ENCODE assay signal across 11 mouse cellular contexts in genomic region chr7:66229433-66229832, GRCm38 (mm10).
A peak's percentile ranks its signal among the peaks of the same experiment; 100 is the strongest.
DNase-seq lines count a peak whose midpoint lies in the region; ATAC-seq and TF ChIP-seq lines count a peak whose summit lies in the region.
"Had no signal": no experiment of that assay in that cellular context is flagged by ENCODE, and none has a peak within 500 bp of the region (broad histone marks: within the 10 kb centered on the region; RNA-seq: fewer than 3 reads in every experiment).

No protein-coding gene starts in this region.

- no peak overlapping the region for H3K4me3 ChIP-seq in liver, postnatal 0 days (ENCODE audit: low read depth, low read length)
- H3K4me3 ChIP-seq in embryonic facial prominence, embryonic 10.5 days: no peak overlapping the region
- H3K4me3 ChIP-seq in hindbrain, embryonic 11.5 days (ENCODE audit: low read depth, low read length): no peak overlapping the region
- no peak overlapping the region for H3K4me3 ChIP-seq in limb, embryonic 15.5 days

- 84% methylated on average over 7 of the region's 7 CpGs for WGBS in liver, postnatal 0 days (ENCODE audit: insufficient replicate concordance)
- WGBS in embryonic facial prominence, embryonic 10.5 days: 67% methylated on average over 7 of the region's 7 CpGs
- WGBS in hindbrain, embryonic 11.5 days: 70% methylated on average over 7 of the region's 7 CpGs
- WGBS in limb, embryonic 15.5 days: 63% methylated on average over 7 of the region's 7 CpGs

- H3K36me3 ChIP-seq in liver, postnatal 0 days (replicated peaks; ENCODE audit: insufficient read depth, low read length): no peaks in the 10 kb centered on the region
- no peaks in the 10 kb centered on the region for H3K36me3 ChIP-seq in embryonic facial prominence, embryonic 10.5 days (replicated peaks)
- no peaks in the 10 kb centered on the region for H3K36me3 ChIP-seq in hindbrain, embryonic 11.5 days (ENCODE audit: control insufficient read depth, insufficient read depth, low read length)
- H3K36me3 ChIP-seq in limb, embryonic 15.5 days: no peaks in the 10 kb centered on the region

- no peak overlapping the region for H3K27ac ChIP-seq in liver, postnatal 0 days (ENCODE audit: low read depth)
- H3K27ac ChIP-seq in embryonic facial prominence, embryonic 10.5 days (replicated peaks): peak overlapping the region; percentile 63
- peak overlapping the region; percentile 86 for H3K27ac ChIP-seq in hindbrain, embryonic 11.5 days (ENCODE audit: low read depth, low read length)
- H3K27ac ChIP-seq in limb, embryonic 15.5 days: peak overlapping the region; percentile 94

- no peak overlapping the region for H3K4me2 ChIP-seq in liver, postnatal 0 days (ENCODE audit: low read depth, low read length)
- no peak overlapping the region for H3K4me2 ChIP-seq in hindbrain, embryonic 11.5 days (replicated peaks; ENCODE audit: low read depth, low read length)
- H3K4me2 ChIP-seq in limb, embryonic 15.5 days: no peak overlapping the region

- H3K9me3 ChIP-seq in liver, postnatal 0 days (ENCODE audit: low read length): no peaks in the 10 kb centered on the region
- no peaks in the 10 kb centered on the region for H3K9me3 ChIP-seq in embryonic facial prominence, embryonic 10.5 days
- H3K9me3 ChIP-seq in hindbrain, embryonic 11.5 days (ENCODE audit: control insufficient read depth, low read length): no peaks in the 10 kb centered on the region
- H3K9me3 ChIP-seq in limb, embryonic 15.5 days: no peaks in the 10 kb centered on the region

- peak; percentile 2 for DNase-seq in liver
- DNase-seq in liver, postnatal 0 days: no peak
- no peak for DNase-seq in embryonic facial prominence, embryonic 10.5 days (ENCODE audit: low spot score)
- no peak for DNase-seq in hindbrain, embryonic 11.5 days (ENCODE audit: low spot score)
- no peak for DNase-seq in B cell, adult 2 months
- DNase-seq in thymus, postnatal 10 days (ENCODE audit: low spot score in 2 of 2): no peak
- DNase-seq: adrenal gland, postnatal 25 days; kidney, adult 8-10 months; lung, postnatal 36 days had no signal

- no peak for TF ChIP-seq CTCF in liver, postnatal 0 days (IDR thresholded peaks at IDR 0.05; ENCODE audit: low read depth)

- peaks cover 44% of the 10 kb centered on the region for H3K4me1 ChIP-seq in liver, postnatal 0 days (ENCODE audit: insufficient read depth)
- H3K4me1 ChIP-seq in embryonic facial prominence, embryonic 10.5 days: peaks cover 50% of the 10 kb centered on the region
- peaks cover 11% of the 10 kb centered on the region for H3K4me1 ChIP-seq in hindbrain, embryonic 11.5 days (replicated peaks; ENCODE audit: control insufficient read depth, insufficient read depth, low read length)
- peaks cover 46% of the 10 kb centered on the region for H3K4me1 ChIP-seq in limb, embryonic 15.5 days

- ATAC-seq in liver, postnatal 0 days: no peak
- no peak for ATAC-seq in hindbrain, embryonic 11.5 days (ENCODE audit: low FRiP score)
- ATAC-seq in limb, embryonic 15.5 days (ENCODE audit: insufficient number of reproducible peaks, low FRiP score, low TSS enrichment, low read depth): no peak

- H3K27me3 ChIP-seq in liver, postnatal 0 days (ENCODE audit: insufficient read depth, low read length): no peaks in the 10 kb centered on the region
- no peaks in the 10 kb centered on the region for H3K27me3 ChIP-seq in embryonic facial prominence, embryonic 10.5 days (replicated peaks; ENCODE audit: low read depth, poor library complexity, severe bottlenecking)
- no peaks in the 10 kb centered on the region for H3K27me3 ChIP-seq in hindbrain, embryonic 11.5 days (ENCODE audit: control insufficient read depth, insufficient read depth, low read length)
- H3K27me3 ChIP-seq in limb, embryonic 15.5 days: no peaks in the 10 kb centered on the region
- H3K27me3 ChIP-seq: CH12.LX had no signal

- TF ChIP-seq EP300 in liver, postnatal 0 days (IDR thresholded peaks at IDR 0.05; ENCODE audit: low read depth): no peak

- H3K9ac ChIP-seq in liver, postnatal 0 days (replicated peaks): no peak overlapping the region
- H3K9ac ChIP-seq in hindbrain, embryonic 11.5 days (ENCODE audit: low read depth, low read length): no peak overlapping the region
- no peak overlapping the region for H3K9ac ChIP-seq in limb, embryonic 15.5 days
